Mouse (Mus musculus) ES-Bruce4 (cell line): Measurements from ENCODE around the gene Ppp2r5d. TPM values are rescaled to one million over a fixed set of nuclear protein-coding genes. Genes with fewer than 3 reads are reported as not detected.

Experiments
- H3K27ac ChIP-seq: 2 replicates; pipeline ENCODE4 v1.5.1; 2012; ENCODE audit warnings: low read length, inconsistent platforms; ENCODE audit not compliant: insufficient read depth
- H3K27me3 ChIP-seq: 2 replicates; pipeline ENCODE4 v1.6.1; 2012; ENCODE audit warnings: mild to moderate bottlenecking, low read length, inconsistent platforms; ENCODE audit not compliant: control insufficient read depth, poor library complexity, insufficient read depth, severe bottlenecking
- H3K36me3 ChIP-seq: 2 replicates; pipeline ENCODE4 v1.6.1; 2012; ENCODE audit warnings: inconsistent platforms, mild to moderate bottlenecking, low read length, moderate library complexity; ENCODE audit not compliant: control insufficient read depth, poor library complexity, insufficient read depth, severe bottlenecking
- H3K4me1 ChIP-seq: one replicate; pipeline ENCODE4 v1.8.1; 2011; ENCODE audit warnings: low read length; ENCODE audit not compliant: control insufficient read depth, insufficient read depth
- H3K4me3 ChIP-seq: 2 replicates; pipeline ENCODE4 v1.5.1; 2011; ENCODE audit warnings: low read depth, mild to moderate bottlenecking, low read length
- H3K9ac ChIP-seq: 2 replicates; pipeline ENCODE4 v1.6.1; 2012; ENCODE audit warnings: low read depth, mild to moderate bottlenecking, inconsistent platforms; ENCODE audit not compliant: poor library complexity, severe bottlenecking
- H3K9me3 ChIP-seq: replicated peaks from 2 replicates; pipeline ENCODE4 v1.6.1; 2012; ENCODE audit warnings: mild to moderate bottlenecking, low read length, inconsistent platforms; ENCODE audit not compliant: control insufficient read depth, poor library complexity, insufficient read depth, severe bottlenecking
- CTCF ChIP-seq: IDR thresholded peaks from one replicate; pipeline ENCODE4 v1.8.1; 2011; ENCODE audit warnings: low read depth, low read length
- EP300 ChIP-seq: IDR thresholded peaks from 2 replicates; pipeline ENCODE4 v1.6.1; 2011; ENCODE audit warnings: low read depth, low read length; ENCODE audit not compliant: insufficient read depth
- POLR2A ChIP-seq: IDR thresholded peaks from one replicate; pipeline ENCODE4 v1.8.1; 2011; ENCODE audit warnings: low read length; ENCODE audit not compliant: insufficient read depth
- polyA plus RNA-seq: library from polyadenylated mRNA; stranded (reverse); fragments of >200 nt; gene quantifications from 2 replicates; pipeline ENCODE4 v1.2.4, GENCODE M21; 2011; ENCODE audit warnings: low read depth; ENCODE audit not compliant: missing spikeins, insufficient read depth, insufficient read length

The Ppp2r5d gene
- polyA plus RNA-seq, 1 experiment, result 97.3 TPM

DNA sequence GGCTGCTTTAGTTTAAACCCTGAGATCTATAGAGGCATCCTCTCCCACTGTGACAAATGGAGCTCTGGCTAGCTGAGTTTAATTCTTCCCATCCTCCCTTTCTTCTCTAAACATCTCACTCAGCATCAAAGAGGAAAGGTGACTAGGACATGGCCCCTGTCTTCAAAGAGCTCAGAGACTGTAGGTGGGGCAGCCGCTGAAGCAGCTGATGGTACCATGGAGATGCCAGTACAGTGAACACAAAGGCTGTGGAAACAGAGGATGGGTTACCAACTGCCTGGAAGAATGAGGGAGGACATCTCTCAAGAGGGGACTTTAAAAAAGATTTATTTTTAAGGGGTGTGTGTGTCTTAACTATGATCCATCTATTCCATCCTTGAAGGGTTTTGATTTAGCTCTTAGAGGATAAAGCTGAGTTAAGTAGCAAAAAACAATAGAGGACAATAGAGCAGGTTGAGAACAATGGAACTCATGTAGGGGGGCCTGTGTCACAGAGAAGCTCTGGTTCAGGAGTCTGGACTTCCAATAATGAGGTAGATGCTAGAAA lies 10.3 kb downstream of the Ppp2r5d start:
- Histone ChIP-seq H3K36me3 (no peaks in the 10 kb centered on the region), H3K27ac (no peak overlapping the region), H3K27me3 (no peaks in the 10 kb centered on the region), H3K4me1 (no peaks in the 10 kb centered on the region), H3K9me3 (no peaks in the 10 kb centered on the region), H3K9ac (no peak overlapping the region), H3K4me3 (no peak overlapping the region)
- TF ChIP-seq EP300 (no peak), CTCF (no peak), POLR2A (no peak)

DNA sequence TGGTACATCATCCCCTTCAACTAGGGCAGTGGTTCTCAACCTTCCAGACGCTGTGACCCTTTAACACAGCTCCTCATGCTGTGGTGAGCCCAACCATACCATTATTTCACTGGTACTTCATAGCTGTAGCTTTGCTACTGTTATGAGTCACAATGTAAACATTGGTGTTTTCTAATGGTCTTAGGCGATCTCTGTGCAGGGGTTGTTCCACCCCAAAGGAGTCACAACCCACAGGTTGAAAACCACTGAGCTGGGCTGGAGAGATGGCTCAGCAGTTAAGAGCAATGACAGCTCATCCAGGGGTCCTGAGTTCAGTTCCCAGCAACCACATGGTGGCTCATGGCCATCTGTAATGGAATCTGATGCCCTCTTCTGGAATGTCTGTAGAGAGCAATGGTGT lies 13.5 kb downstream of the Ppp2r5d start:
- Histone ChIP-seq H3K36me3 (peaks cover 9% of the 10 kb centered on the region; the same call in 1 of the 2 replicates), H3K9ac (no peak overlapping the region), H3K4me1 (no peaks in the 10 kb centered on the region), H3K27ac (no peak overlapping the region), H3K9me3 (no peaks in the 10 kb centered on the region), H3K4me3 (no peak overlapping the region), H3K27me3 (no peaks in the 10 kb centered on the region)
- no peak for TF ChIP-seq POLR2A
- no peak for TF ChIP-seq EP300
- no peak for TF ChIP-seq CTCF

DNA sequence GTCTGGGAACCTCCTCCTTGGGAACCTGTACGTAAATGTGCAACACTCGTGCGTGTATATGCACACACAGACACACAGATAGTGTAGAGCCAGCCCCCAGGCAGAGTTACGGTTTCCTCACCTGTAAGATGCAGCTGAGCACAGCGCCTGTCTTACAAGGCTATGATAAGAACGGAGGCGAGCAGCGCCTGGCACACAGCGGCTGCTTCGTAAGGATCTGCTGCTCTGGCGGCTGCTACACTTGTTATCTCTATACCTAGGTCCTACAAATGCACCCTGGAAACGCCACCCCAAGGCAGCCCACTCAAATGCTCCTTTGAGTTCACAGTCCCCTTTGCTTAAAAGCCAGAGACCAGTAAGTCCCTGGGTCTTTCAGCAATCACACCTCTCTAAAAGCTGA lies 14.2 kb downstream of the Ppp2r5d start:
- Histone ChIP-seq H3K27me3 (no peaks in the 10 kb centered on the region), H3K4me1 (no peaks in the 10 kb centered on the region), H3K36me3 (peaks cover 16% of the 10 kb centered on the region), H3K9ac (no peak overlapping the region), H3K4me3 (no peak overlapping the region), H3K9me3 (no peaks in the 10 kb centered on the region), H3K27ac (no peak overlapping the region)
- no peak for TF ChIP-seq CTCF
- no peak for TF ChIP-seq POLR2A
- TF ChIP-seq EP300, result no peak

DNA sequence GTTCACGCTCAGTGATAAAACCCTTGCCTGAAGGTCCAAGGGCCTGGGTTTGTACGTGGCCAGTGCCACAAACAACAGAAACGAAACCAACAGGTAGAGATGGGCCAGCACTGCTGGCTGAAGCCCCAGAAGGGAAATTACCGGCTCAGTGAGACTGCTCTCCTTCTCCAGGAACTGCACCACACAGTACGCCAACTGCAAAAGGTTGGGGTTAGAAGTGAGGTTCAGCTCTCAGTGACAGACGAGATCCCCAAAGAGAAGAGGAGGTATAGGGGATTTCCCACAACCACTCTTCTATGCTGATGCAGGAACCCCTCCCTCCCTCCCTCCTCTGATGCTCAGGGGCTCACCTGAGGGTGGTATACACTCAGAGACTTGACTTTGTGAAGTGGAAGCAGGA lies 19.0 kb downstream of the Ppp2r5d start:
- no peak overlapping the region for H3K4me3 ChIP-seq
- no peak for TF ChIP-seq CTCF
- no peak for TF ChIP-seq EP300
- no peak for TF ChIP-seq POLR2A
- no peak overlapping the region for H3K9ac ChIP-seq
- no peaks in the 10 kb centered on the region for H3K27me3 ChIP-seq
- H3K4me1 ChIP-seq, result no peaks in the 10 kb centered on the region
- no peaks in the 10 kb centered on the region for H3K9me3 ChIP-seq
- H3K36me3 ChIP-seq, result peaks cover 31% of the 10 kb centered on the region
- H3K27ac ChIP-seq, result no peak overlapping the region

DNA sequence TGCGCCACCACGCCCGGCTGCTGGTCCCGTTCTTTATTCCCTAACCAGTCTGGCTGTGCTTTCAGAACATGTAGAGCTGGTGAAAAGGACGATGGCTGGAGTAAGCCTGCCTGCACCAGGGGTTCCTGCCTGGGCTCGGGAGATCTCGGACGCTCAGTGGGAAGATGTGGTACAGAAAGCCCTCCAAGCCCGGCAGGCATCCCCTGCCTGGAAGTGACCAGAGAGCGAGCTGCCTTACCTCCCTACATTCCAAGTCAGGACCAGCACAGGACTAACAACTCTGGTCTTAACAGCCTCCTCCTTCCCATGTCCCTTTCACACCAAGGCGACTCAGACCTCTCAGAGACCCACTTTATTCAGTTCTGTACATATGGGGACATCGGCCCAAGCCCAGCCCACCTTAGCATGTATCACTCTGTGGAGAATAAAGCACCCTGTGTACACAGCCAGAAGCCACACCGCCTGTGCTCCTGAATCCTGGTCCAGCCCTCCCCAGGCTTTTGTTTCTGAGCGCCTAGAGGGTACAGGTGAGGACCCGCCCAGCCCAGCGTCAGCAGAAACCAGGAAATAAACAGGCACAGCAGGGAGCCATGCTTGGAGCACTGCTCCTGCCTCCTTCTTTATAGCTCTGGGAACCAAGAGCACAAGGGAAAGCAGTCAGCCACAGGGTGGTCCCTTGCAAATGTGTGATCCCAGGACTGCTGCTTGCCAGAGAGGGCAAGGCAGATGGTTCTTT lies 22.1 kb downstream of the Ppp2r5d start:
- TF ChIP-seq POLR2A, result no peak
- TF ChIP-seq EP300, result peak; percentile 78

DNA sequence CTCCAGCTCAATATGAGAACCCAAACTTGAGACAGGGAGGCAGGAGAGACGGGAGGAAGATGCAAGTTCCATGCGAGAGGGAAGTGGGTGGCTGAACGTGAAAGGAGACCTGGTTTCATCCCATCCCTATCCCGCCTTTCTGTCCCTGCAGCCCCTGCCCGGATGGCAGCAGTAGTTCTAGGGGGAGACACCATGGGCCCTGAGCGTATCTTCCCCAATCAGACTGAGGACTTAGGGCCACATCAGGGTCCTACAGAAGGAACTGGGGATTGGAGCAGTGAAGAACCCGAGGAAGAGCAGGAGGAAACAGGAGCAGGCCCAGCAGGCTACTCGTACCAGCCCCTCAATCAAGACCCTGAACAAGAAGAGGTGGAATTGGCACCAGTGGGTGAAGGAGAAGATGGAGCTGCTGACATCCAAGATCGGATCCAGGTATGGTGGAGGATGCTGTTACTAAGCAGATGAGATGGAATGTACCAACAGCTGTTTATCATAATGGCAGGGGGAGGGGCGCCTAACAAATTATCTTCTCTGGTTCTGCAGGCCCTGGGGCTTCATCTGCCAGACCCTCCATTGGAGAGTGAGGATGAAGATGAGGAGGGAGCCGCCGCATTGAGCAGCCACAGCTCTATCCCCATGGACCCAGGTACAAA lies 23.3 kb downstream of the Ppp2r5d start:
- Histone ChIP-seq H3K27ac (peak overlapping the region; percentile 3; the same call in 1 of the 2 replicates), H3K36me3 (peaks cover 31% of the 10 kb centered on the region)
- TF ChIP-seq POLR2A (no peak), EP300 (no peak), CTCF (no peak)

More for the DNA sequence above, 22.1 kb downstream of the Ppp2r5d start:
- H3K9me3 ChIP-seq, result no peaks in the 10 kb centered on the region
- H3K27ac ChIP-seq, result peak overlapping the region; percentile 91
- H3K4me3 ChIP-seq, result peak overlapping the region; percentile 10
- no peaks in the 10 kb centered on the region for H3K27me3 ChIP-seq
- peaks cover 1% of the 10 kb centered on the region for H3K4me1 ChIP-seq
- H3K9ac ChIP-seq, result no peak overlapping the region
- H3K36me3 ChIP-seq, result peaks cover 31% of the 10 kb centered on the region

More for the DNA sequence above, 23.3 kb downstream of the Ppp2r5d start:
- peak overlapping the region; percentile 88 for H3K4me3 ChIP-seq
- no peaks in the 10 kb centered on the region for H3K9me3 ChIP-seq
- H3K4me1 ChIP-seq, result peaks cover 1% of the 10 kb centered on the region
- H3K9ac ChIP-seq, result peak overlapping the region; percentile 67
- no peaks in the 10 kb centered on the region for H3K27me3 ChIP-seq
